Mouse (Mus musculus) mesoderm, embryonic 11.5 days (tissue): Measurements from ENCODE around the gene Cacng2.

Experiments used
- DNase-seq: peaks from one replicate; pipeline ENCODE4 v3.0.0-alpha.2; 2012; ENCODE audit warnings: low read depth, low spot score

Gene Cacng2

DNA sequence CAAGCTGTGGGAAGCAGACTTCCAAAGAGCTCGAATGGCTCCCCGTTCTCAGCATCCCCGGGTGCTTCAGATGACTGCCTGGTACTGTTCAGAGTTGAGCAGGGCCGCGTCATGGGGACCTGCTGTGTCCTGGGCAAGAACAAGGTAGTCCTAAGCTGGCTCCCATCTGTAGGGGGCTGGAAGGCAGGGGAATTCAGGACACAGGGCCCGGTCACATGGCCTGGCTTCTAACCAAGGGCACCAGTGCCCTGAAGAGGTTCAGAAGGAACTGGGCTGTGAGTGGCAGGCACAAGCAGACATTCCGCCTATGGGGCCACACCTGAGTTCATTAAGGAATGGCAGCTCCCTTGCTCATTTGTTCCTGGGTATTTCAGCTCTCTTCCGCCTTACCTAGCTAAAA lies 37.7 kb downstream of the Cacng2 start:
- no peak for DNase-seq

DNA sequence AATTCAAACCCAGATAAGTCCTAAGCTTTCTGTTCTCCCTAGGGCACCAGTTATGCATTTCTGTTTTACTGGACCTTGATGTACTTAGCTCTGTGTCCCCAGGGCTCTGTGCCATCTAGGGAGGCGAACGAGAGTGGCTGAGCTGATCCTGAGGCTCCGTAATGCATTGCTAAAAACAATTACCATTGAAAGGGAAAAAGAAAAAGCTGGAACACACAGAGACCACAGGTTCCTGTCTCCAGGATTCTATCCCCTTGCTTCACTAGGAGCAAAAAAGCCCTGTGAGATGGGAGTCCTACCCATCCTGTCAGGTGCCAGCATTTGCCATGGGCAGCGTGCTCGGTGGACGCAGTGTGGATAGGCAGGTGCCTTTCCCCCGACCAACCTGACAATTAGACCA lies 38.4 kb downstream of the Cacng2 start:
- no peak for DNase-seq

DNA sequence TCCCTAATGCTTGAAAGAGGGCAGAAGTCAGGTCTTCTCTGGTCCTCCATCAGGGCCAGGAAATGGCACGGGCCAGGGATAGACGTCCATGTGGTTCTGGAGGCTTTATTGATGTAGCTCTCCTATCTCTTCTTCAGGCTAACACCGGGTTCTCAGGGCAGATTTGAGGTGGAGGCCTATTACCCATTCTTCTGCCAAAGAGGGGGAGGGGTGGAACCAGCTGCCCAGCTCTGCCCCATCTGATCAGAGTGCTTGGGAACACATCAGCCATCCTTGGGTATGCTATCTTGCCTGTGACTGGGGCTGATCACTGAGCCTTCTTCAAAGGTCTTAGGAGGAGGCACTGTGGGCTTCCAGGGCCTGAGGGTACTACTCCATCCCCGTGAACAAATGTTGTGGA lies 39.5 kb downstream of the Cacng2 start:
- DNase-seq, result no peak

DNA sequence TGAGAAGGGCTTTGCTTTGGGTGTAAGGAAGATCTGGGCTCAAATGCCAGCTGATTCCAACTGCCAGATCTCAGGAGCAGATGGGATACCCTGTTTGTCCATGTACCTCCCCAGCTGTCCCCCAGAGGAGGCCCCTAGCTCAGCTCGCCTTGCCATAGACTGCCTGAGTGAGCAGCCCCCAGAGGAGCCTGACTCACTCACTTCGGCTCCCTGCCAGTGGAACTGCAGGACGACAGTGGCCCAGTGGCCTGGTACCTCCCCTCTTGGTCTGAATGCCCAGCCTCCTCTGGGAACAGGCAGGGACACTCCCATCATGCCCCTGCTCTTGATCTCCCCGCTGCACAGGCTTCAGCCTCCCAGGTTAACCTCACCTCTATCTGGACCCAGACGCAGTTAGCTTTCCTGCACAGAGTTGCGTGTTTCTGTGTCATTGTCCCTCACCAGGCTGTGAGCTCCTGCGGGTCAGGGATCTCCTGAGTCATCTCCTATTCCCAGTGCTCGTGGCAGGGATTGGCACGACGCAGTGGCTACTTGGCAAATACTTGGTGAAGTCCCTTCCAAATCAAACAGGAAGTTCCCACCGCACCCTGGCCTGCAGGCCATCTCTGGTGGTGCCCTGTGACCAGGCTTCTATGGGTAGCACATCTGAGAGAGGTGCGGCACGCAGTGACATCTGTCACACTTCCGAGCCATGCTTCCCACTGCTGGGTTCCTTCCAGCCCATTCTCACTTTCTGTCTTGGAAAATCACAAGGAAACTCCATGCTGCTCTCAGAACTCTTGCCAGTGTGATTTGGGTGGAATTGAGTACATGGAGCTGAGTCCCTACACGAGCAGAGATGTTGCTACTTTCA lies 40.8 kb downstream of the Cacng2 start:
- DNase-seq, result no peak

DNA sequence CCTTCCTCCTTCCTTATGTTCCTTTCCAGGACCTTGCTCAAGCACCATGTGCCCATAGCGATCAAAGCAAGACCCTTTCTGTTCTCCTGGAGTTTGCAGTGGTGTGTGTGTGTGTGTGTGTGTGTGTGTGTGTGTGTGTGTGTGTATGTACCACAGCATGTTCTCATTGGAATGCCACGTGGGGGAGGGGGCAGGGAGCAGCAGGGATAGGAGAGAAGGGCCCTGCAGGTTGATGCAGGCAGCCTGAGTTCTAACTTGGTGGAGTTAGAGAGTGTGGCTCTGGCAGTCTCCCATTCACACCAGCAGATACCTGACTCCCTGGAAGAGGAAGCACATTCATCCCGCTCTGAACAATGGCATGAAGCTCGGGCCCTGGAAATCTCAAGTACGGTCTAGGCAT lies 41.6 kb downstream of the Cacng2 start:
- no peak for DNase-seq

DNA sequence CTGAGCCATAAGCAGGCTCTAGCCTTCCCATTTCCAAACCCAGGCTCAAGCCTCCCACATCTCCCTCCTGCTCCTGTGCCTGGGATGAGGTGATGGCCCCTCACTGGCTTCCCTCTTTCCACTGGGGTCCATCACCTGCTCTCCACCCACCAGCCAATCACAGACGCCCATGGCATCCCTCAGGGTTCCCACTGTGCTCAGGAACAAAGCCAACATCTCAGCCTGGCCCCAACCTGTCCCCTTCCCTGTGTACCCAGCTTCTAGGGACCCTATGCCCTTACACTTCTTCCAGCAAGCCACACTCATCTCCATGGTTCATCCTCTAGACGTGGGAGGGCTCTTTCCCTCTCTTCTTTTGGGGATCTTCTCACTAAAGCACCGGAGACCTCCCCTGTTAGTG lies 43.9 kb downstream of the Cacng2 start:
- no peak for DNase-seq

DNA sequence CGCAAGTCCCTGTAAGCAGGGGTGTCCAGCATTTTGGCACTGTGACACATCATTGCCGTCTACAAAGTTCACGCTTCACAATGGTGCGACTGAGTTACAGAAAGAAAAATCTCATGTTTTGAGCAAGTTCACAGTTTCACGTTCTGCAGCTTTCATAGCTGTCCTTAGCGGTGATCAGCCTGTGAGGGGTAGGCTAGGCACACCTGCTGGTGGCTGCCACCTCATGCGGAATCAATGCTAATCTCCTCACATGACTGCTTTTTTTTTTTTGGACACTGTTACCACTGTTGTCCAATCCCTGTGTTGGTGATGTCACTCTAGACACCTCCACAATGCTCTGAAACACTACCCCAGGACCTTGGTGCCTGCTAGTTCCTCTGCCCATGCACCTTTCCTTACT lies 46.7 kb downstream of the Cacng2 start:
- no peak for DNase-seq

DNA sequence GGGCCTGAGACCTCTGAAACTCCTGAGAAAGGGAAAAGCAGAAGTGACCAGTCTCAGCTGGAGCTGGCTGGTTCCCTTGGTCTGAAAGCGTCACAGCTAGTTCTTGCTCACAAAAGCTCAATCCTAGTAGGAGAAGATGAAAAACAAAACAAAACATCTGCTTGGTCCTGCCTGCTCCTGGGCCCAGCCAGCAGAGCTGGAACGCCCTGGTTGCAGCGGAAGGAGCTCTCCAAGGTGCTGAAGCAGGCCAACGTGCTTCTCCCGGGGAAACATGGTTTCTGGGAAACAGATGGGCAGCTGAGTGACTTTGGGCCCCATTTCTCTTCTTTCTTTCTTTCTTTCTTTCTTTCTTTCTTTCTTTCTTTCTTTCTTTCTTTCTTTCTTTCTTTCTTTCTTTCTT lies 53.4 kb downstream of the Cacng2 start:
- peak; percentile 84 for DNase-seq

DNA sequence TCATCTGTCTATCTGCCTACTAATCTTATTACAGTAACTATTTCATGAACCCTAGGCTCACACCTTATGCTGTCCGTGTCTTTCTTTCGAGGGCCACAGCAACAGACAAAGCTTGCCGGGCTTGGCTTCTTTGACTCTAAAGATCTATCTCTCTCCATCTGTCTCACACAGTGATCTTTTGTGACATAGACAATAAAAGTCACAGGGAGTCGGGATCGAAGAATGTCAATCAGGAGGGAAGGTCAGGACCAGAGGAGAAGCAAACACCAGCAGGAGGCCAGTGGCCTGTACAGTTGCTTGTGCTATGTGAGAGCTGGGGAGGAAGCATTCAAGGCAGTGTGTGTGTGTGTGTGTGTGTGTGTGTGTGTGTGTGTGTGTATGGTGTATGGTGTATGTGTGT lies 54.3 kb downstream of the Cacng2 start:
- no peak for DNase-seq

DNA sequence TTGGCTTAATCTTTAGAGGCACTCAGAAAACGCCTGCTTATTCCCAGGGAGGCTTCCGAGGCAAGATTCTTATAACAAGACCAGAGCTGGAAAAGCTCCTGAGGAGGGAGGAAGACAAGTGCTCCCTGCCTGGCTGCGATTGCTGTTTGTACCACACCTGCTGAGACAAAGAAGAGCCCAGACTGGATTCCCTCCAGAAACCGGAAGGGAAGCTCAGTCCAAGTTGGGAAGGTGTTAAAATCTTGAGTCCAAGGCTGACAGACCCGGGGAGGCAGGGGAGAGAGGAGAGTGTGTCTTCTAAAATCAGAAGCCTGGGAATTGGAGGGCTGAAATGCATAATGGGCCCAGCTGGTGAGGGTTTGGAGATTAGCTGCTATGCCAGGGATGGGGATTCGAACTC lies 55.5 kb downstream of the Cacng2 start:
- no peak for DNase-seq

DNA sequence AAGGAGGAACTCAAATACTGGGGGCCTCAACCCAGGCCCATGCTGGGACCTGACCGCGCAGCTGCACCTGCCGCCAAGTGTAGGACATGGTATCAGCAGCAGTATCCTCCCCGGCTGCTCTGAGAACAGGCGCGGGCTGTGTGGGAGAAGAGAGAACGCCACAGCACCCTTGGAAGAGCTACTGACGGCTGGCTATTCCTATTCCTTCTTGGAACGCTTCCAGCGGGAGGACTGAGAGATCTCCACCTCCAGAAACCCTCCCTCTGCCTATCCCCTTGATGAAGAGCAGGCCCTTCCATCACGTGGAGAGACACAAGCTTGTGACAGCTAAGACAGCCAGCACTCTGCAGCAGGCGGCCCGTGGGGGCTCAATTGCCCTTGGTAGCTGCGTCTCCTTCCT lies 57.4 kb downstream of the Cacng2 start:
- DNase-seq, result no peak

DNA sequence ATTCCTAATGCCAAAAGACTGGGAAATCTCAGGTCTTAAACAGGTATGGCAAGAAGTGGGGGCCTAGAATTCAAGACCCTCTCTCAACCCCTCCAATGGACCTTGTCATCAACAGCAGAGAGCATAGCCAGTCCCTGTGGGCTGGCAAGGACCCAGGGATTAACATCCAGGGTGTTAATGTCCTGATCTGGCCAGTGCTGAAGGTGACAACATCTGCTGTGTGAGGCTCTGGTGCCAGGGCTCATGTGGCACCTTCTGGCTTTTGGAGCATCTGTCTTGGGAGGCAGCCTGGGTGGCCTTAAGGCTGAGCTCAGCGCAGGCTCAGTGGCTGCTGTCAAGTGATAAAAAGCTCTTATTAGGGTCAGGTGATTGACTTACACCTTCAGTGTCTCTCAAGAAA lies 62.9 kb downstream of the Cacng2 start:
- no peak for DNase-seq

DNA sequence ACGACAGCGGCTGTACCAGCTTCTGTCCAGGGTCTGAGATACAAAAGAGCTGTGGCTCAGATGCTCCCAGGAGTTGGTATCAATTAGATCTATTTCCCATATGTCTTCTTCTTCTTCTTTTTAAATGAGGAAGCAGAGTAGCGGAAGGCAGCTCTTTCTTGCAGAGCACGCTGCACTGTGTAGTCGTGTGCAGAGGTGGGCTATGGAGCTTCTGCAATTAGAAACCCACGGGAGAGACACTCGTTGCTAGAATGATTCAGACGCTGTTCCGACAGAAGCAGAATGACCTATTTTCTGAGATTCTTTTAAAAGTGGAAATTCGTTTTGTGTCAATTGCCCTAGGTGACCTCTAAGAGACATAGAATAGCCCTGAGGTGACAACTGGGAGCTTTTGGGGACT lies 69.1 kb downstream of the Cacng2 start:
- no peak for DNase-seq

DNA sequence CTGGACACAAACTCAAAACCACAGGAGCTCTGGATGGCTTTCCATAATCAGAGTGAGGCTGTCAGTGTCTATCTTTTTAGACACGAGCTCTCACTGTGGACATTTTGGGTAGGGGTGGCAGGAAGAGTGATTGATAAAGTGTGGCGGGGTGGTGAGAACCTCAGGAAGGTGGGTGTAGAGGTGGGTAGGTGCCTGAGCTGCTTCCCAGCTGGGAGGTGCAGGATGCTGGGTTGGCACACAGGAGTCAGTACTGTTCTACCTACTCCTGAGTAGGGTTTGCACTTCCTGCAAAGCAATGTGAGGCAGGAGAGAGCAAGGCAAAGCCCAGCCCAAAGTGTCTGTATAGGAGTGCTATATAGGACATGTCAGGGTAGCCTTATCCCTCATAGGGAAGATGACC lies 69.9 kb downstream of the Cacng2 start:
- DNase-seq, result no peak

DNA sequence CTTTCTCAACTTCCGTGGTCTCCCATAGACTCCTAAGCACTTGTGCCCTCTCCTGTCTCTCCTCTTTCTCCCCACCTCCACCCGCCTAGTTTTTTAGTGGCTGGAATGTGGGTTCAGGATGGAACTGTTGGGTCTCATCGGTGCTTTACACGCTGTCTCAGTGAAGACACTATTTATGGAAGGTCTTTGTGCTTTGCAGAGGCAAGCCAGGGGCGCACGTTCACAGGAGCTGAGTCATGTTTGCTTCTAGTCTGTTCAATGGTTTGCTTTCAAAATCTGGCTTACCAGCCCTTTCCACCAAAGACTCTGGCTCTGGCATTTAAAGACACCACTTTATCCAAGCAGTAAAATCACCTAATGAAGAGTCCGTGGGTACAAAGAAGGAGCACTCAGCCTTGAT lies 74.0 kb downstream of the Cacng2 start:
- DNase-seq, result no peak

DNA sequence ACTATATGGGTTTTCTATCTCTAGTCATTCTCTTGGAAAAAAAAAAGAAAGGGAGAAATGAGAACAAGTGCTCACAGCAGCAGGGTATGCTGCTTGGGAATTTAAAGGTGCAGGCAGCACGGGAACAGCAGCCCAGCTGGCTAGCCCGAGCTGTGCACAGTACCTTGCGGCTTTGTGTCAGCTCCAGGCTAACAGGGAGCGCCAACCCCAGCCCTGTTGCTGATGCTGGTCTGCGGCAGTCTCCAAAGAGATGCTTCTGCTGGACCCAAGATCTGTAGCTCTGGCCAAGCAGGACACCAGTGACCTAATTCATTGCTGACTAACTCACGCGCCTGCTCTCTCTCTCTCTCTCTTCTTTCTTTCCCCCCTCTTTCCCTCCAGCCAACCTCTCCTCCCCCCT lies 74.5 kb downstream of the Cacng2 start:
- no peak for DNase-seq

DNA sequence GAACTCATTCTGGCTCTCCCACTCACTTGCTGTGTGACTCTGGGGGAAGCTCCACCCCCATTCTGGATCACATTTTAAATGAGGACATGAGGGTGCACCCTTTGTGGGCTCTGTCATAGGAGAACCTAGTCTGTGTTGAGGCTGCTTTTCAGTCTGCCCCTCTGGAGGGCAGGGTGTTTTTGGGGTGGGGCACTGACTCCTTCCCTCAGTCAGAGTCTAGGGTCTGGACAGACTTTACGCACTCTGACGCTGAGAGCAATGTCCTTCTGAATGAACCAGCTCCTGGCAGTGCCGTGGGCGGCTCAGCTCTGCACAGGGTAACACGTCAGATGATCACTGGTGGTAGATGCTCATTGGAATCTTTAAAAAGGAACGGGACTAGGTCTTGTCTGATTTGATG lies 75.0 kb downstream of the Cacng2 start:
- DNase-seq, result no peak

DNA sequence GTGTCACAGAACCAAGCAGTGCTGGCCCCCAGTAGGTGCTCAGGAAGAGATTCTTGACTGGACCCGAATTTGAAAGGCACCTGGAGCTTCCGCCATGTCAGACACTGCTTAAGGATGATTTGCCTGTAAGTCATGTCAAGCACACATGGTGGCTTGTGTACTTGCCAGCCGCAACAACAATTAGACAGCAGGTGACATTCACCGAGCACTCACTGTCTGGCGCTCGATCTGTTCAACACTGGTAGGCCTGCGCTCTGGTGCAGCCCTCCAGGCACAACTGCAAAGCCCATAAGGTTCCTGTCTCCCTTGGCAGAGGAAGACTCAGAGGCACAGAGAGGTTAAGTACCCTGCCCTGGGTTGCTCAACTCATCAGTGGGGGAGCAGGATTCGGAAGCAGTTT lies 77.1 kb downstream of the Cacng2 start:
- DNase-seq, result no peak

DNA sequence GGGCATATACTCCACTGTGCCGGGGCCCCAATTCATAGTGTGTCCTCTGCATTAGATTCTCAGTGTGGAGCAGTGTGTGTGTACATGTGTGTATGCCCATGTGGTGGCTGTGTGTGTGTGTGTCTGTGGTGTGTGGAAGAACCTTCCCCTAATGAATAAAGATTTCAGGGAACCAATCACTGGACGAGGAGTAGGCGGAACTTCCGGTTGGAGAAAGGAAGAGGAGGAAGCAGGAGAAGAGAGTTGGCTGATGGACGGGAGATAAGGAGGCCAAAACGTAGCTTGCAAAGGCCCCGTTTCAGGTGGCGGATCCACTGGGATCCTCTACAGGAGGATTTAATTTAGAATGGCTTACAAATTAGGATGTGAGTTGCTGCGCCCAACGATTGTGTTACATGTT lies 82.2 kb downstream of the Cacng2 start:
- DNase-seq, result no peak

DNA sequence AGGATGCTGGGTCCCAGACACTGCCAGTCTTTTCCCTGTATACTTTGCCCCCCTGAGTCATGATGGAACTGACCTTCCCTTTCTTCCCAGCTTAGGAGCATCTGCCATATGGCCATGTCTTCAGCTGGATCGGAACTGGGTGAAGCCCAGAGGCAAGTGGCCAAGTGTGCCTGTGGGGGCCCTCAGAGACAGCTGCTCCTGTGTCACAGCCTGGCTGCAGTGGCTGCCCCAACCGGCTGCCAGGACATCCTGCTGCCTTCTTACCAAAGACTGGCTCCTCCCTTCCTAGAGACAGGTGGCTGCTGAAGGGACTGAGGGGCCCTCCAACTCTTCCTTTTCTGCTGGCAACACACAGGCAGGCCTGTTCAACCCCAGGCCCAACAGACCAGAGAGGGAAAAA lies 83.2 kb downstream of the Cacng2 start:
- no peak for DNase-seq

DNA sequence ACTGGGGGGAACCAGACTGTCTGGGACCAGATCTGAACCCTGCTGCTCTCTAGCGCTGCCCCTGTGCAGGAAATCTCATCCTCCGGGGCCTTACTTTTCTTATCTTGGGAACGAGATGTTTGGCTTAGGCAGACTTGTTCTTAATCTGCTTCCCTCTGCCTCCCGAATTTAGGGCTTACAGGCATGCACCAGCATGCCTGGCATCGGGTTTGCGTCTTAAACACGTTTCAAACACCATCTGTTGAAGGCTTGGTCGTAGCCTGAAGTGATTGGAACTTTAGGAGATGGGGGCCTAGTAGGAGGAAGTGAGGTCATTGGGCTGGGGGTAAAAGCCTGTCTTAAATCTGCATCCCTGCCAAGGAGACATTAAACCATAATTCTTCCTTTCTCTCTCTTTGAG lies 89.9 kb downstream of the Cacng2 start:
- DNase-seq, result no peak

DNA sequence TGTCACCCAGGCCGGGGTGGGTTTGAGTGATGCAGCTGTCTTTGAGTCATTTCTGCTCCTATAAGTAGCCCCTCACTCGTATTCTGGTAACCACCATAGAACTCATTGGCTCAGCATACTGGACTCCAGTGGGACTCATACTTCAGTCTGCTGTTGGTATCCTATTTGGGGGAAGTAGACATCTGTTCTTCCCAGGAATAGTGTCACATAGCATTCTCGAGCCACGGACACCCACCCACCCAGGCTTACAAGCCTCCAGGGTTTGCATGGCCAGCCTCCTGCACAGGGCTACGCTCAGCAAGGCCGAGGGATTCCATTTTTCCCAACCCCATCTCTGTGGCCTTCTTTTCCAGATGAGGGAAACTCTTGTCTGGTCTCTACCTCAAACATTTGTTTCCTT lies 93.3 kb downstream of the Cacng2 start:
- no peak for DNase-seq

DNA sequence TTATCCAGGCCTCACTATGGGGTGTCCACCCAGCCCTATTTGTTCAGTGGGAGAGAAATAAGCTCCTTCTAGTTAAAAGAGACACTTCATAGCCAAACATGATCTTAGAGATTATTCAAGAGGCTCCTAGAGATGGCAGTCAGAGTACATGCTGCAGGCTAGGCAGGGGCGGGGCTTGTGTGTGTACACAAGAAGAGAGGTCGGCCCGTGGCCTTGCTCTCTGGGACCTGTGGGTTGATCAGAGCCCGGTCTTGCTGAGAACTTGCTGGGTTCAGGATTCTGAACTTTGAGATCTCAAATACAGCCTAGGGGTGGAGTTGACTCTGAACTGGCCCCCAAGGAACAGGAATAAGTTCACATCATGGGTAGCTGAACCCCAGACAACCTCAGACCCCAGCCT lies 95.6 kb downstream of the Cacng2 start:
- no peak for DNase-seq

DNA sequence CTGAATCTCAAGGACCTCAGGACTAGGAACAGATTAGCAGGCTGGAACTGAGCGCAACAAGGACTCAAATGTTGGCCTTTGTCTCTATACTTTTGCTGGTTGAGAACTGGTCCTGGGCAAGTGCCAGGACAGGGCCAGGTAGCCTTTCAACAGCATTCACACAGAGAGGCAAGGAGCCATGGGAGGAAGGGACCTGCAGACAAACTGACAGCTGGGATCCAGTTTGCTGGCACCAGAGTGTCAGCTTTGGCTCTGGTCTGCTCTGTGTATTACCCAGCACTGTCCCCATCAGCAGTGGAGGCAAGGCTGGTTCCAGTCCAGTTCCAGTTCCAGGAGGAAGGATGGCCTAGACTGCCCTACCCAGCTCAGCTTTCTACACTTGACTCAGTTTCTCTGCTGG lies 105.8 kb downstream of the Cacng2 start:
- DNase-seq, result no peak
